Mouse (Mus musculus) kidney, embryonic 15.5 days (tissue): ENCODE measurements around the gene Jdp2. TPM values are rescaled to one million over a fixed set of nuclear protein-coding genes. Genes with fewer than 3 reads are reported as not detected.

Experiments used
- ATAC-seq: fragments of 200-750 bp; cut with Nextera tagmentation; replicated peaks from 2 replicates; pipeline ENCODE4 v1.8.0; 2017; ENCODE audit warnings: moderate TSS enrichment; ENCODE audit not compliant: low FRiP score
- H3K27ac ChIP-seq: fragments of 300-500 bp; sonication (generic); 2 replicates; pipeline ENCODE4 v1.5.1; 2015; ENCODE audit warnings: mild to moderate bottlenecking, inconsistent platforms
- H3K27me3 ChIP-seq: fragments of 300-500 bp; sonication (generic); 2 replicates; pipeline ENCODE4 v1.6.1; 2015; ENCODE audit warnings: inconsistent platforms
- H3K36me3 ChIP-seq: fragments of 300-500 bp; sonication (generic); 2 replicates; pipeline ENCODE4 v1.6.1; 2015; ENCODE audit warnings: inconsistent platforms
- H3K4me1 ChIP-seq: fragments of 300-500 bp; sonication (generic); 2 replicates; pipeline ENCODE4 v1.6.1; 2015; ENCODE audit warnings: inconsistent platforms
- H3K4me2 ChIP-seq: fragments of 300-500 bp; sonication (generic); 2 replicates; pipeline ENCODE4 v1.6.1; 2015; ENCODE audit warnings: moderate library complexity, mild to moderate bottlenecking, inconsistent platforms
- H3K4me3 ChIP-seq: fragments of 300-500 bp; sonication (generic); replicated peaks from 2 replicates; pipeline ENCODE4 v1.5.1; 2015; ENCODE audit warnings: mild to moderate bottlenecking, inconsistent platforms
- H3K9ac ChIP-seq: fragments of 300-500 bp; sonication (generic); 2 replicates; pipeline ENCODE4 v1.6.1; 2015; ENCODE audit warnings: mild to moderate bottlenecking, inconsistent platforms
- H3K9me3 ChIP-seq: fragments of 300-500 bp; sonication (generic); replicated peaks from 2 replicates; pipeline ENCODE4 v1.6.1; 2016; ENCODE audit warnings: inconsistent platforms
- WGBS: fragments of 180-500 bp; shearing (Covaris S2); methylation state at CpG from one replicate; pipeline ENCODE4 v1.1.7; 2015; ENCODE audit warnings: mixed read lengths; 5-methylcytosine and 5-hydroxymethylcytosine counted together
- polyA plus RNA-seq: library from polyadenylated mRNA; unstranded; fragments of >200 nt; fragmentation: Nextera tagmentation; extraction: Ambion mirVana; gene quantifications from 2 replicates; pipeline ENCODE4 v1.2.1, GENCODE M21; 2015

The Jdp2 gene
- polyA plus RNA-seq, 1 experiment from 2014 or later: 0.61 TPM

GRCm38 (mm10) chr12:85575496-85575840, 23.4 kb upstream of the Jdp2 start:
- no peaks in the 10 kb centered on the region for H3K36me3 ChIP-seq
- 0 out of 2 replicates have a peak, but pooled peaks cover 4% of the 10 kb centered on the region for H3K4me1 ChIP-seq
- ATAC-seq: no peak
- no peak overlapping the region for H3K9ac ChIP-seq
- H3K9me3 ChIP-seq: no peaks in the 10 kb centered on the region
- no peak overlapping the region for H3K4me3 ChIP-seq
- H3K4me2 ChIP-seq: no peak overlapping the region
- 69% methylated on average over 4 of the region's 4 CpGs for WGBS
- H3K27ac ChIP-seq: no peak overlapping the region
- no peaks in the 10 kb centered on the region; the same call in 1 of the 2 replicates for H3K27me3 ChIP-seq

- ATAC-seq: peak; percentile 31
- H3K27me3 ChIP-seq: no peaks in the 10 kb centered on the region; the same call in 1 of the 2 replicates
- H3K27ac ChIP-seq: no peak overlapping the region
- H3K9ac ChIP-seq: no peak overlapping the region
- H3K9me3 ChIP-seq: no peaks in the 10 kb centered on the region
- no peak overlapping the region for H3K4me3 ChIP-seq
- WGBS: 21% methylated on average over 15 of the region's 15 CpGs
- no peak overlapping the region for H3K4me2 ChIP-seq
- no peaks in the 10 kb centered on the region for H3K36me3 ChIP-seq
- H3K4me1 ChIP-seq: peaks cover 16% of the 10 kb centered on the region
Observed at GRCm38 (mm10) chr12:85581261-85582066, 17.4 kb upstream of the Jdp2 start.

- no peak for ATAC-seq
- Histone ChIP-seq H3K9ac (no peak overlapping the region), H3K27me3 (no peaks in the 10 kb centered on the region), H3K4me3 (no peak overlapping the region), H3K36me3 (no peaks in the 10 kb centered on the region), H3K9me3 (no peaks in the 10 kb centered on the region), H3K4me2 (no peak overlapping the region), H3K4me1 (peaks cover 16% of the 10 kb centered on the region), H3K27ac (no peak overlapping the region)
- 42% methylated on average over 5 of the region's 5 CpGs for WGBS
Observed at GRCm38 (mm10) chr12:85582067-85582316, 16.8 kb upstream of the Jdp2 start.

GRCm38 (mm10) chr12:85585761-85586258, 13.0 kb upstream of the Jdp2 start:
- ATAC-seq: no peak
- WGBS: 61% methylated on average over 11 of the region's 11 CpGs
- Histone ChIP-seq H3K36me3 (no peaks in the 10 kb centered on the region), H3K4me2 (no peak overlapping the region), H3K4me3 (no peak overlapping the region), H3K27ac (no peak overlapping the region), H3K27me3 (no peaks in the 10 kb centered on the region), H3K9me3 (no peaks in the 10 kb centered on the region), H3K4me1 (peaks cover 24% of the 10 kb centered on the region), H3K9ac (no peak overlapping the region)

GRCm38 (mm10) chr12:85589870-85590382, 8.9 kb upstream of the Jdp2 start:
- Histone ChIP-seq H3K4me1 (peaks cover 8% of the 10 kb centered on the region), H3K9ac (no peak overlapping the region), H3K4me3 (no peak overlapping the region), H3K4me2 (no peak overlapping the region), H3K27me3 (no peaks in the 10 kb centered on the region), H3K27ac (no peak overlapping the region), H3K36me3 (no peaks in the 10 kb centered on the region), H3K9me3 (no peaks in the 10 kb centered on the region)
- 0 out of 2 replicates have a peak, but pooled peaks have one; percentile 33 for ATAC-seq
- WGBS: 15% methylated on average over 5 of the region's 5 CpGs

- Histone ChIP-seq H3K27ac (no peak overlapping the region), H3K36me3 (no peaks in the 10 kb centered on the region), H3K9me3 (no peaks in the 10 kb centered on the region), H3K27me3 (0 out of 2 replicates have a peak, but pooled peaks cover 6% of the 10 kb centered on the region), H3K9ac (no peak overlapping the region), H3K4me3 (no peak overlapping the region), H3K4me1 (peaks cover 10% of the 10 kb centered on the region), H3K4me2 (no peak overlapping the region)
- 82% methylated on average over 9 of the region's 9 CpGs for WGBS
- ATAC-seq: no peak
Observed at GRCm38 (mm10) chr12:85592943-85593342, 5.9 kb upstream of the Jdp2 start.

GRCm38 (mm10) chr12:85594390-85594789, 4.4 kb upstream of the Jdp2 start:
- Histone ChIP-seq H3K9ac (no peak overlapping the region), H3K36me3 (no peaks in the 10 kb centered on the region), H3K4me1 (peaks cover 19% of the 10 kb centered on the region), H3K4me3 (no peak overlapping the region), H3K27ac (no peak overlapping the region), H3K27me3 (0 out of 2 replicates have a peak, but pooled peaks cover 6% of the 10 kb centered on the region), H3K4me2 (no peak overlapping the region), H3K9me3 (no peaks in the 10 kb centered on the region)
- no peak for ATAC-seq
- 92% methylated on average over 2 of the region's 2 CpGs for WGBS

GRCm38 (mm10) chr12:85598053-85598452, 774 bp upstream of the Jdp2 start:
- ATAC-seq: no peak
- H3K27ac ChIP-seq: no peak overlapping the region

GRCm38 (mm10) chr12:85599478-85600152, 788 bp downstream of the Jdp2 start:
- Histone ChIP-seq H3K4me2 (peak overlapping the region; percentile 97), H3K9ac (peak overlapping the region; percentile 79), H3K4me1 (peaks cover 57% of the 10 kb centered on the region), H3K9me3 (no peaks in the 10 kb centered on the region), H3K36me3 (no peaks in the 10 kb centered on the region), H3K27ac (peak overlapping the region; percentile 88), H3K27me3 (peaks cover 32% of the 10 kb centered on the region), H3K4me3 (peak overlapping the region; percentile 76)
- ATAC-seq: peak; percentile 50
- WGBS: 1% methylated on average over 42 of the region's 49 CpGs

More at GRCm38 (mm10) chr12:85598053-85598452, 774 bp upstream of the Jdp2 start:
- 0 out of 2 replicates have a peak overlapping the region, but pooled peaks have one; percentile 79 for H3K9ac ChIP-seq
- peaks cover 32% of the 10 kb centered on the region for H3K27me3 ChIP-seq
- peaks cover 48% of the 10 kb centered on the region for H3K4me1 ChIP-seq
- peak overlapping the region; percentile 97 for H3K4me2 ChIP-seq
- H3K4me3 ChIP-seq: peak overlapping the region; percentile 76
- WGBS: 49% methylated on average over 11 of the region's 11 CpGs
- no peaks in the 10 kb centered on the region for H3K9me3 ChIP-seq
- no peaks in the 10 kb centered on the region for H3K36me3 ChIP-seq

GRCm38 (mm10) chr12:85600637-85601036, 1.8 kb downstream of the Jdp2 start:
- no peak for ATAC-seq
- no peaks in the 10 kb centered on the region for H3K36me3 ChIP-seq
- H3K9ac ChIP-seq: no peak overlapping the region
- H3K27ac ChIP-seq: no peak overlapping the region
- H3K27me3 ChIP-seq: peaks cover 32% of the 10 kb centered on the region
- peaks cover 58% of the 10 kb centered on the region for H3K4me1 ChIP-seq
- peak overlapping the region; percentile 97 for H3K4me2 ChIP-seq
- 47% methylated on average over 7 of the region's 7 CpGs for WGBS
- H3K4me3 ChIP-seq: peak overlapping the region; percentile 76
- no peaks in the 10 kb centered on the region for H3K9me3 ChIP-seq

GRCm38 (mm10) chr12:85601531-85601930, 2.7 kb downstream of the Jdp2 start:
- no peaks in the 10 kb centered on the region for H3K36me3 ChIP-seq
- no peak for ATAC-seq
- H3K4me3 ChIP-seq: no peak overlapping the region
- H3K27ac ChIP-seq: no peak overlapping the region
- no peaks in the 10 kb centered on the region for H3K9me3 ChIP-seq
- WGBS: 85% methylated on average over 6 of the region's 6 CpGs
- H3K9ac ChIP-seq: no peak overlapping the region
- H3K4me2 ChIP-seq: no peak overlapping the region
- H3K27me3 ChIP-seq: peaks cover 32% of the 10 kb centered on the region
- H3K4me1 ChIP-seq: peaks cover 58% of the 10 kb centered on the region

GRCm38 (mm10) chr12:85602153-85602552, 3.3 kb downstream of the Jdp2 start:
- no peaks in the 10 kb centered on the region for H3K9me3 ChIP-seq
- no peak overlapping the region for H3K27ac ChIP-seq
- H3K4me3 ChIP-seq: no peak overlapping the region
- ATAC-seq: no peak
- H3K36me3 ChIP-seq: no peaks in the 10 kb centered on the region
- WGBS: 59% methylated on average over 2 of the region's 2 CpGs
- H3K27me3 ChIP-seq: peaks cover 32% of the 10 kb centered on the region
- no peak overlapping the region for H3K4me2 ChIP-seq
- H3K4me1 ChIP-seq: peaks cover 58% of the 10 kb centered on the region
- H3K9ac ChIP-seq: no peak overlapping the region
